Mouse (Mus musculus) midbrain, embryonic 12.5 days (tissue): ENCODE measurements around the gene Lbh. TPM values are rescaled to one million over a fixed set of nuclear protein-coding genes. Genes with fewer than 3 reads are reported as not detected.

Source experiments
- ATAC-seq: fragments of 200-750 bp; cut with Nextera tagmentation; 2 replicates; pipeline ENCODE4 v1.8.0; 2017; ENCODE audit warnings: low read depth, moderate TSS enrichment, moderate library complexity; ENCODE audit not compliant: low FRiP score
- H3K27ac ChIP-seq: fragments of 300-500 bp; sonication (generic); replicated peaks from 2 replicates; pipeline ENCODE4 v1.5.1; 2016; ENCODE audit warnings: mild to moderate bottlenecking
- H3K27me3 ChIP-seq: fragments of 300-500 bp; sonication (generic); 2 replicates; pipeline ENCODE4 v1.6.1; 2016; ENCODE audit warnings: mild to moderate bottlenecking
- H3K36me3 ChIP-seq: fragments of 300-500 bp; sonication (generic); 2 replicates; pipeline ENCODE4 v1.6.1; 2016
- H3K4me1 ChIP-seq: fragments of 300-500 bp; sonication (generic); 2 replicates; pipeline ENCODE4 v1.6.1; 2016
- H3K4me2 ChIP-seq: fragments of 300-500 bp; sonication (generic); replicated peaks from 2 replicates; pipeline ENCODE4 v1.6.1; 2016; ENCODE audit warnings: mild to moderate bottlenecking, moderate library complexity
- H3K4me3 ChIP-seq: fragments of 300-500 bp; sonication (generic); 2 replicates; pipeline ENCODE4 v1.5.1; 2016; ENCODE audit warnings: mild to moderate bottlenecking
- H3K9ac ChIP-seq: fragments of 300-500 bp; sonication (generic); replicated peaks from 2 replicates; pipeline ENCODE4 v1.6.1; 2016; ENCODE audit warnings: mild to moderate bottlenecking, moderate library complexity
- H3K9me3 ChIP-seq: fragments of 300-500 bp; sonication (generic); 2 replicates; pipeline ENCODE4 v1.6.1; 2016; ENCODE audit warnings: mild to moderate bottlenecking
- WGBS: fragments of 180-500 bp; shearing (Covaris S2); methylation state at CpG from one replicate; pipeline ENCODE4 v1.1.7; 2016; 5-methylcytosine and 5-hydroxymethylcytosine counted together
- polyA plus RNA-seq: library from polyadenylated mRNA; unstranded; fragments of >200 nt; fragmentation: Nextera tagmentation; extraction: Ambion mirVana; gene quantifications from 2 replicates; pipeline ENCODE4 v1.2.1, GENCODE M21; 2016

Lbh gene
- polyA plus RNA-seq, 1 experiment from 2014 or later = 3.4 TPM

GRCm38 (mm10) chr17:72947111-72947859, 29.2 kb downstream of the Lbh start:
- Histone ChIP-seq H3K27ac (no peak overlapping the region), H3K27me3 (no peaks in the 10 kb centered on the region), H3K9ac (no peak overlapping the region), H3K4me2 (no peak overlapping the region), H3K36me3 (peaks cover 1% of the 10 kb centered on the region), H3K9me3 (no peaks in the 10 kb centered on the region), H3K4me3 (no peak overlapping the region), H3K4me1 (no peaks in the 10 kb centered on the region)
- ATAC-seq = no peak
- 87% methylated on average over 6 of the region's 6 CpGs for WGBS

- no peaks in the 10 kb centered on the region for H3K9me3 ChIP-seq
- WGBS = 72% methylated on average over 9 of the region's 9 CpGs
- no peak overlapping the region for H3K4me2 ChIP-seq
- no peaks in the 10 kb centered on the region for H3K36me3 ChIP-seq
- H3K27ac ChIP-seq = no peak overlapping the region
- no peak overlapping the region for H3K4me3 ChIP-seq
- H3K27me3 ChIP-seq = no peaks in the 10 kb centered on the region
- H3K4me1 ChIP-seq = 0 out of 2 replicates have a peak, but pooled peaks cover under 1% of the 10 kb centered on the region
- H3K9ac ChIP-seq = no peak overlapping the region
- no peak for ATAC-seq
Observed at GRCm38 (mm10) chr17:72948119-72948518, 30.0 kb downstream of the Lbh start.

GRCm38 (mm10) chr17:72949247-72949701, 31.2 kb downstream of the Lbh start:
- Histone ChIP-seq H3K4me1 (0 out of 2 replicates have a peak, but pooled peaks cover 2% of the 10 kb centered on the region), H3K9me3 (no peaks in the 10 kb centered on the region), H3K9ac (no peak overlapping the region), H3K4me2 (no peak overlapping the region), H3K36me3 (no peaks in the 10 kb centered on the region), H3K27me3 (no peaks in the 10 kb centered on the region), H3K27ac (no peak overlapping the region), H3K4me3 (no peak overlapping the region)
- no peak for ATAC-seq
- 89% methylated on average over 7 of the region's 7 CpGs for WGBS

GRCm38 (mm10) chr17:72951331-72951730, 33.2 kb downstream of the Lbh start:
- H3K36me3 ChIP-seq = no peaks in the 10 kb centered on the region
- no peak overlapping the region for H3K9ac ChIP-seq
- H3K4me1 ChIP-seq = 0 out of 2 replicates have a peak, but pooled peaks cover 2% of the 10 kb centered on the region
- no peak for ATAC-seq
- no peaks in the 10 kb centered on the region for H3K27me3 ChIP-seq
- no peak overlapping the region for H3K27ac ChIP-seq
- no peaks in the 10 kb centered on the region for H3K9me3 ChIP-seq
- H3K4me3 ChIP-seq = no peak overlapping the region
- 79% methylated on average over 6 of the region's 6 CpGs for WGBS
- H3K4me2 ChIP-seq = no peak overlapping the region

- Histone ChIP-seq H3K36me3 (no peaks in the 10 kb centered on the region), H3K4me3 (no peak overlapping the region), H3K9ac (no peak overlapping the region), H3K4me2 (no peak overlapping the region), H3K9me3 (no peaks in the 10 kb centered on the region), H3K27ac (no peak overlapping the region), H3K4me1 (0 out of 2 replicates have a peak, but pooled peaks cover 2% of the 10 kb centered on the region), H3K27me3 (no peaks in the 10 kb centered on the region)
- no peak for ATAC-seq
- 88% methylated on average over 6 of the region's 6 CpGs for WGBS
Observed at GRCm38 (mm10) chr17:72953811-72954685, 35.9 kb downstream of the Lbh start.

- Histone ChIP-seq H3K4me2 (no peak overlapping the region), H3K27me3 (no peaks in the 10 kb centered on the region), H3K9ac (no peak overlapping the region), H3K36me3 (no peaks in the 10 kb centered on the region), H3K9me3 (no peaks in the 10 kb centered on the region), H3K4me1 (0 out of 2 replicates have a peak, but pooled peaks cover 2% of the 10 kb centered on the region), H3K4me3 (no peak overlapping the region), H3K27ac (no peak overlapping the region)
- 48% methylated on average over 2 of the region's 2 CpGs for WGBS
- ATAC-seq = no peak
Observed at GRCm38 (mm10) chr17:72955534-72955933, 37.4 kb downstream of the Lbh start.

GRCm38 (mm10) chr17:72957016-72957415, 38.9 kb downstream of the Lbh start:
- H3K9me3 ChIP-seq = no peaks in the 10 kb centered on the region
- H3K4me2 ChIP-seq = no peak overlapping the region
- no peak for ATAC-seq
- no peaks in the 10 kb centered on the region for H3K27me3 ChIP-seq
- no peak overlapping the region for H3K4me3 ChIP-seq
- 91% methylated on average over 6 of the region's 6 CpGs for WGBS
- no peak overlapping the region for H3K27ac ChIP-seq
- H3K4me1 ChIP-seq = 0 out of 2 replicates have a peak, but pooled peaks cover 2% of the 10 kb centered on the region
- H3K9ac ChIP-seq = no peak overlapping the region
- no peaks in the 10 kb centered on the region for H3K36me3 ChIP-seq

GRCm38 (mm10) chr17:72958886-72959285, 40.8 kb downstream of the Lbh start:
- H3K4me1 ChIP-seq = no peaks in the 10 kb centered on the region
- 85% methylated on average over 5 of the region's 5 CpGs for whole genome bisulfite sequencing
- H3K9me3 ChIP-seq = no peaks in the 10 kb centered on the region
- H3K9ac ChIP-seq = no peak overlapping the region
- no peak overlapping the region for H3K4me2 ChIP-seq
- no peaks in the 10 kb centered on the region for H3K27me3 ChIP-seq
- ATAC-seq = no peak
- H3K27ac ChIP-seq = no peak overlapping the region
- H3K36me3 ChIP-seq = no peaks in the 10 kb centered on the region
- H3K4me3 ChIP-seq = no peak overlapping the region

GRCm38 (mm10) chr17:72959497-72960039, 41.5 kb downstream of the Lbh start:
- H3K9ac ChIP-seq = no peak overlapping the region
- H3K4me1 ChIP-seq = no peaks in the 10 kb centered on the region
- no peak for ATAC-seq
- WGBS = 70% methylated on average over 5 of the region's 5 CpGs
- H3K36me3 ChIP-seq = no peaks in the 10 kb centered on the region
- no peak overlapping the region for H3K27ac ChIP-seq
- H3K9me3 ChIP-seq = no peaks in the 10 kb centered on the region
- H3K27me3 ChIP-seq = no peaks in the 10 kb centered on the region
- H3K4me2 ChIP-seq = no peak overlapping the region
- H3K4me3 ChIP-seq = no peak overlapping the region

GRCm38 (mm10) chr17:72960243-72960642, 42.1 kb downstream of the Lbh start:
- Histone ChIP-seq H3K36me3 (no peaks in the 10 kb centered on the region), H3K9me3 (no peaks in the 10 kb centered on the region), H3K27ac (no peak overlapping the region), H3K4me3 (no peak overlapping the region), H3K4me1 (no peaks in the 10 kb centered on the region), H3K27me3 (no peaks in the 10 kb centered on the region), H3K9ac (no peak overlapping the region), H3K4me2 (no peak overlapping the region)
- WGBS = 94% methylated on average over 4 of the region's 4 CpGs
- no peak for ATAC-seq

- no peaks in the 10 kb centered on the region for H3K9me3 ChIP-seq
- no peak overlapping the region for H3K9ac ChIP-seq
- no peaks in the 10 kb centered on the region for H3K27me3 ChIP-seq
- WGBS = 85% methylated on average over 2 of the region's 2 CpGs
- H3K4me2 ChIP-seq = no peak overlapping the region
- no peak overlapping the region for H3K27ac ChIP-seq
- no peaks in the 10 kb centered on the region for H3K36me3 ChIP-seq
- no peak for ATAC-seq
- H3K4me3 ChIP-seq = no peak overlapping the region
- H3K4me1 ChIP-seq = no peaks in the 10 kb centered on the region
Observed at GRCm38 (mm10) chr17:72960873-72961272, 42.8 kb downstream of the Lbh start.
